Mouse (Mus musculus): Measurements from ENCODE around the gene Rtn1. TPM values are rescaled to one million over a fixed set of nuclear protein-coding genes. Genes with fewer than 3 reads are reported as not detected.

Gene Rtn1
- polyA plus RNA-seq, 1 experiment from 2014 or later = 2,137 TPM

DNA sequence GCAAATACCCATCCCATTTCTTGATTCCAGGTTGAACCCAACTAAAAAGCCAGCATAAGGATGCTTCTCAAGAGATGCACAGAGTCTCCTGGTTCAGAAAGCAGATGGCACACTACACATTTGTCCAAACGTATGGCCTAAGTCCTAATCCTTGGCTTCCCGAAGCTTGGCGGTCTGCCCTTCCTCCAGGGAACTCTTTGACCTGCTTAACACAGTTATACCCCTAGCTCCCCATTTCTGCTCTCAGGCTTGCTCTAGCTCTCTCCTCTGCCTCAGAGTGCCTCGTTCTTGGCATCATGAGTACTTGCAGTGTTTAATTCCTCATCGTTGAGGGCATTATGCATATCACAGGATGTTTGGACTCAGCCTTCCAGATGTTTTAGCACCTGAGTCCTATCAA lies 38.8 kb downstream of the Rtn1 start:
- no peak overlapping the region for H3K9ac ChIP-seq
- no peak for ATAC-seq (ENCODE audit: low read depth)
- no peak overlapping the region for H3K27ac ChIP-seq (replicated peaks)
- H3K4me1 ChIP-seq (replicated peaks) = peaks cover 61% of the 10 kb centered on the region
- no peak overlapping the region for H3K4me3 ChIP-seq
- H3K4me2 ChIP-seq = no peak overlapping the region
- no peaks in the 10 kb centered on the region for H3K9me3 ChIP-seq
- H3K36me3 ChIP-seq = no peaks in the 10 kb centered on the region
- 56% methylated on average over 5 of the region's 5 CpGs for WGBS
- H3K27me3 ChIP-seq = no peaks in the 10 kb centered on the region

DNA sequence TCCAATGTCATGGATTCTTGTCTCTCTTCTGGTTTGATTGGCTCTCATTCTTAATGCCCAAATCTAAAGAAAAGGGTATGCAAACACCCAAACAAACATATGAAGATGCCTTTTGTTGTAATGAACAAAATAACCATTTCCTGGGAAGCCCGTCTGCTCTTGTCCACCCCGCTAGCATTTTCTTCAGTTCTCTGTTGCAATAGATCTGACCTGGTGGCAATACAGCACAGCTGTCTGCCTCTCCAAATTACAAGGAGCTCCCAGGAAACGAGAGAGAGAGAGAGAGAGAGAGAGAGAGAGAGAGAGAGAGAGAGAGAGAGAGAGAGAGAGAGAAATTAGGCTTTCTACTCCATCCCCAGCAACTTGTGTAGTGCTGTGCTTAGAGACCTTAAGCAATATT lies 42.1 kb downstream of the Rtn1 start:
- no peak overlapping the region for H3K4me3 ChIP-seq
- peak overlapping the region; percentile 75 for H3K27ac ChIP-seq (replicated peaks)
- no peaks in the 10 kb centered on the region for H3K9me3 ChIP-seq
- no peaks in the 10 kb centered on the region for H3K36me3 ChIP-seq
- H3K4me2 ChIP-seq = no peak overlapping the region
- no peaks in the 10 kb centered on the region for H3K27me3 ChIP-seq
- 24% methylated on average over 3 of the region's 3 CpGs for WGBS
- no peak for ATAC-seq (ENCODE audit: low read depth)
- peaks cover 43% of the 10 kb centered on the region for H3K4me1 ChIP-seq (replicated peaks)
- H3K9ac ChIP-seq = no peak overlapping the region

DNA sequence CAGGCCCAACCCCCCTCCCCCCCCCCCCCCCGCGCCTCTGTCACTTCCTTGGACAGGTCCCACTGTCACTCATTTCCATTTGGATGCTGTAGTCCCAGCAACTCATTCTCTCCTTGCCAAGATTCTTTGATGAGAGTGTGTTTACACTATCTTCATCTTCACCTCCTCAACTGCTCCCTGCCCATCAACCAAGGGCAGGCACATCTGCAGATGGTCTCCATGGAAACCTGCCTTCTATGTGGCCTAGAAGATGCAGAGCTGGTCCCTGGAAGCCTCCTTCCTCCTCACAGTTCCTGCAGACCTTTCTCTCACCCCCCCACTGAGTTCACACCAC lies 42.8 kb downstream of the Rtn1 start:
- Histone ChIP-seq H3K27ac (replicated peaks) (peak overlapping the region; percentile 75), H3K4me2 (no peak overlapping the region), H3K4me1 (replicated peaks) (peaks cover 46% of the 10 kb centered on the region), H3K27me3 (no peaks in the 10 kb centered on the region), H3K36me3 (no peaks in the 10 kb centered on the region), H3K9me3 (no peaks in the 10 kb centered on the region), H3K4me3 (no peak overlapping the region), H3K9ac (no peak overlapping the region)
- peak; percentile 41 for ATAC-seq (ENCODE audit: low read depth)
- 7% methylated on average over 2 of the region's 2 CpGs for WGBS

DNA sequence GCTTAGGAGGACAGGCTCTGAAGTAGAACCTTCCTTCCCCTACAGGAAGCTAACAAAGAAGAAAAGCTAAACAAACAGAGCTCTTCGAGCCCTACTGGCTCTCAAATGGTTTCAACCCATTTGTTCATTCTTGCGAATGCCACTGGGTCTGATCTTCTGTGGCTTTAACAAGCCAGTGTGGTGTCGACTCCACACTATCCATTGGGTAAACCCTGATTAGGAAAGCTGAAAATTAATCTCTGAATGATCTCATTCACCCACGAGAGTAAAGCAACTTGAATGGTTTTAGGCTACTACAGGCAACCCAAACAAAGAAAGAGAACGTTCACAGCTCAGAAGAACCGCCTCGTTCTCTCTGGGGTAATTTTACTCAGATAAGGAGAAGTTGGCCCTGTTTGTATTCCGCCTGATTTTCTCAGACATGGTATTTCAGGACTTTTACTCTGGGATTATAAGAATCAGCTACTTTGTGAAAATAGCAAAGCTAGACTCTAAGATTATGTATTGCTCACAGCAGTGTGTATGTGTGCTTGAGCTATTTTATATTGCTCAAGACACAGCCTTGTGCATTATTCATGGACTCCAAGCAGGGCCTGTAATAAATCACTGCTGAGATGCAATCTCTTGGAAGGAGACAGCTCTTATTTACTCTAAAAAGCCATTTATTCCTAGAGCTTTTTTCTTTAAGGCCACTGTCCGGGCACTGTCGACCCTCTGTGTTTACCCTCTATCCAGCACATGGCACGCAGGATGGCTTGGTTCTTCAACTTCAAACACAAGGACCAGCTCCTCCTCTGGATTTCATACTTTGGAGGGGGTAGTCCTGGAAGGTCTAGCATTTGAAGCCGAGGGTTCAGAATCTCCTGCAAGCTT lies 43.4 kb downstream of the Rtn1 start:
- Histone ChIP-seq H3K9me3 (no peaks in the 10 kb centered on the region), H3K27me3 (no peaks in the 10 kb centered on the region), H3K4me2 (no peak overlapping the region), H3K4me1 (replicated peaks) (peaks cover 46% of the 10 kb centered on the region), H3K27ac (replicated peaks) (peak overlapping the region; percentile 75), H3K36me3 (no peaks in the 10 kb centered on the region), H3K9ac (no peak overlapping the region), H3K4me3 (no peak overlapping the region)
- ATAC-seq (ENCODE audit: low read depth) = peak; percentile 74
- 23% methylated on average over 12 of the region's 12 CpGs for WGBS

DNA sequence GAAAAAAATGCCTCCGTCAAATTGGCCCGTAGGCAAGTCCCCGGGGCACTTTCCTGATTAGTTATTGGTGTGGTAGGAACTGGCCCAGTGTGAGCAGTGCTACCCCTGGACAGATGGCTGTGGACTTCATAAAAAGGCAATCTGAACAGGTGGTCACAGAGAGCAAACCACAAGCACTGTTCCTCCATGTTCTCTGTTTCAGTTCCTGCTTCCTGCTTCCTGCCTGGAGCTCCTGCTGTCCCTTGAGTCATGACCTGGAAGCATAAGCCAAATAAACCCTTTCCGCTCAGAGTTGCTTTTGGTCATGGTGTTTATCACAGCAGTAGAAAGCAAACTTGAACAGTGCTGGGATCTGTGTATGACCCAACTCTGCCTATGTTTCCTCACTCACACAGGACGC lies 44.3 kb downstream of the Rtn1 start:
- Histone ChIP-seq H3K4me1 (replicated peaks) (peaks cover 40% of the 10 kb centered on the region), H3K4me2 (no peak overlapping the region), H3K27ac (replicated peaks) (peak overlapping the region; percentile 75), H3K27me3 (no peaks in the 10 kb centered on the region), H3K9ac (no peak overlapping the region), H3K9me3 (no peaks in the 10 kb centered on the region), H3K4me3 (no peak overlapping the region), H3K36me3 (no peaks in the 10 kb centered on the region)
- ATAC-seq (ENCODE audit: low read depth) = no peak
- WGBS = 67% methylated on average over 5 of the region's 5 CpGs

DNA sequence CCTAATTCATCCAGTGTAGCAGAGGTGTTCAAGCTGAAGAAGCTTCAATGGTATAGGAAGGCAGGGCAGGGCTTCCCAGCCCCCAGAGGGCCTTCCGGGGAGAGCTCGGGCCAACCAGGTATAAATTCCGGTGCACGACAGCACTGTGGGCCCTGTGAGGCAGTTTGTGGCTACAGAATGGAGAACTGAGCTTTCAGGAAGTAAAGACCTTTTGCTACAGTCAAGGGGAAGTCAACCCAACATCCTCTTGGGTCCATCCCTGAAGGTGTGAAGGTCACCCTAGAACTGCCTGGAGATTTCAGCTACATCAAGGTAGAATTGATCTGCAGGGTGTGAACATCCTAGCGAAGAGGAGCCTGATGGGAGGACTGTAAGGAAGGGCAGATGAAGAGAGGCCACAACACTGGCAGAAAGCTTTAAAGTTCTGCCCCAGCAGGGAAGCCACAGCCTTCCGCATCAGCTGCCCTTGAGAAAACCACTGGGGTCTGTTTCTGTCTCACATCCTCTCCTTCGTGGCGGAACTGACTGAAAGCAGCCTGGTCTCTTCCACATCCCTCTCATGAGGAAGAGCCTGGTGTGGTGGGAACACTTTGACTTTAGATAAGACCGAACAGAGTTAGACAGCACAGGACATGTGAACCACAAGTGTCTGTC lies 47.0 kb downstream of the Rtn1 start:
- H3K36me3 ChIP-seq = no peaks in the 10 kb centered on the region
- 70% methylated on average over 9 of the region's 9 CpGs for WGBS
- ATAC-seq (ENCODE audit: low read depth) = no peak
- H3K4me2 ChIP-seq = no peak overlapping the region
- H3K4me3 ChIP-seq = no peak overlapping the region
- H3K9ac ChIP-seq = no peak overlapping the region
- H3K4me1 ChIP-seq (replicated peaks) = peaks cover 40% of the 10 kb centered on the region
- H3K27me3 ChIP-seq = no peaks in the 10 kb centered on the region
- no peak overlapping the region for H3K27ac ChIP-seq (replicated peaks)
- H3K9me3 ChIP-seq = no peaks in the 10 kb centered on the region

DNA sequence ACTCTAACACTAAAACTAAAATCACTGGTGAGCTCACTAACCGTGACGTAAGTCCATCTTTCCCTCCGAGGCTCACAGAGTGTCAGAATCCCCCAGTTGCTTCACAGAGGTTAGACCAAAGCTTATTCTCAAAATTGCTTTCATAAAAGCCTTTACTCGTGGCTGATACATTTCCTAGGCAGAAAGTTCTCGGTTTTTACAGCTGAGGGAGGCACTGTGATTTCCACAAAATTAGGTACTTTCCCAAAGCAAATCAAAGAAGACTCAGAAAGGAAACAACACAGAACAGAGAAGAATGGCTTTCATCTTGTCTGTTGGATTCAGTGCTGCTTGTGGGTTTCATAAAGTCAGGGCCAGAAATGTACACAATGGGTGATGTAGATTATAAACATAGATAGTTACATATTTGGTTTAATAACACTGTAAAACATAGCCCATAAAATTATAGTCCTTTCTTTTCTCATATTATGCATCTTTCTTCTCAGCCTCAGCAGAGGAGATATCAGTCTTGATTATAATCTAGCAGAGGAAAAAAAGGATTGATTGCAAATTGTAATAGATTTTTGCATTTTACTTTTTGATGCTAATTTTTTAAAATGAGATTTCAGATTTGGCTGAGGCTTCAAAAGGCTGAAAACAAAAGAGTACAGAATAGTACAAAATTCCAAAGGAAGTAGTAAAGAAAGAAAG lies 47.8 kb downstream of the Rtn1 start:
- no peaks in the 10 kb centered on the region for H3K27me3 ChIP-seq
- H3K36me3 ChIP-seq = no peaks in the 10 kb centered on the region
- H3K9ac ChIP-seq = no peak overlapping the region
- H3K4me3 ChIP-seq = no peak overlapping the region
- no peak overlapping the region for H3K4me2 ChIP-seq
- no peak overlapping the region for H3K27ac ChIP-seq (replicated peaks)
- H3K4me1 ChIP-seq (replicated peaks) = peaks cover 32% of the 10 kb centered on the region
- no peak for ATAC-seq (ENCODE audit: low read depth)
- 77% methylated on average over 5 of the region's 5 CpGs for WGBS
- H3K9me3 ChIP-seq = no peaks in the 10 kb centered on the region

DNA sequence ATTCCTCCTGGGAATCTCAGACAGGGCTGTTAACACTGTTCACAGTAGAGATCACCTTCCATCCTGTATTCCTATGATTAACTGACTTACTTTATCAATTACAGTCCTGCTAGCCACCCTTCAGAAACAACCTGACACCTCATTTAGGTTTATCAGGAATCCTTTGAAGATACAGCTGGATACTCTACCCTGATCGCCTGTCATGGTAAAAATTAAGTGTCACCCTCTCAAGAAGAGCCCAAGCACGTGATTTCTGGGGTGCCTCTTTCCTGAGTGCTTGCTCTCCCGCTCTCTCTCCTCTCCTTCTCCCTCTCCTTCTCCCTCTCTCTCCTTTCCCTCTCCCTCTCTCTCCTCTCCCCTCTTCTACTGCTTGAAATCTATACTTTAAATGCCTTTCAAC lies 49.0 kb downstream of the Rtn1 start:
- Histone ChIP-seq H3K9ac (no peak overlapping the region), H3K27me3 (no peaks in the 10 kb centered on the region), H3K9me3 (no peaks in the 10 kb centered on the region), H3K4me1 (replicated peaks) (peaks cover 21% of the 10 kb centered on the region), H3K27ac (replicated peaks) (no peak overlapping the region), H3K4me3 (no peak overlapping the region), H3K36me3 (no peaks in the 10 kb centered on the region), H3K4me2 (no peak overlapping the region)
- WGBS = 68% methylated on average over 3 of the region's 3 CpGs
- ATAC-seq (ENCODE audit: low read depth) = no peak

DNA sequence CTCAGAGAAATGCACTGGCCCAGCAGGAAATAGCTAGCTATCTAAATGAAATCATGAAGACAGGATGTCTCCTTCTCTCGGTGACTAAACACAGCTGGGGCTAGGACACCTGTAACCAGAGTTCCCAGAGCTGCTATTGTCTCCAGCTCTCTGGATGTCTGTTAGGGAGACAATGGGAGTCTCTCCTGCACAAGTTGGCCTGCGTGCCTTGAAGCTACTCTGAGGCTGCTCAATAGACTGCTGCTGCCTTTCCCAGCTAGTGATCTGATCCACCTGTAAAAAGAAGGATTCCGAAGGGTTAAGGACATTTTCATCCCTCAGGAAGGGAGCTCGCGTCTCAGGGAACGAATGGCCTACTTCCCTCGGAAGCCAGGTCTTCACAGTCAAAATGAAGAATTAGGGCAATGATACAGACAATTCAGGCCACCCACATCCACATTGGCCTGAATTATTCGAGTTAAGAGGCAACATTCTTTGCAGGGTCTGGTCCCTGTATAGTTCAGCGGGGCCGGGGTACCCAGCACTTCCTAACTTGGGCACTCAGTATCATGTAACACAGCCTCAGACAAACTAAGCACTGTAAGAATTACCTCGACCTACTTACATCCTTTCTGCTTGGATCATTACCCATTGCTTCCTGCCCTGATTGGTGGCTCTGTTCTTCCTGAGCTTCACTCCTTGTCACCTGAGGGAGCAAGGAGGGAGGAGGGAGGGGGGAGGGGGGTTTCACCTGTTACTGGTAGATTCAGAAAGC lies 51.0 kb downstream of the Rtn1 start:
- Histone ChIP-seq H3K36me3 (no peaks in the 10 kb centered on the region), H3K4me2 (no peak overlapping the region), H3K27me3 (no peaks in the 10 kb centered on the region), H3K4me3 (no peak overlapping the region), H3K9ac (no peak overlapping the region), H3K27ac (replicated peaks) (no peak overlapping the region), H3K9me3 (no peaks in the 10 kb centered on the region), H3K4me1 (replicated peaks) (peaks cover 11% of the 10 kb centered on the region)
- ATAC-seq (ENCODE audit: low read depth) = no peak
- WGBS = 44% methylated on average over 11 of the region's 11 CpGs

DNA sequence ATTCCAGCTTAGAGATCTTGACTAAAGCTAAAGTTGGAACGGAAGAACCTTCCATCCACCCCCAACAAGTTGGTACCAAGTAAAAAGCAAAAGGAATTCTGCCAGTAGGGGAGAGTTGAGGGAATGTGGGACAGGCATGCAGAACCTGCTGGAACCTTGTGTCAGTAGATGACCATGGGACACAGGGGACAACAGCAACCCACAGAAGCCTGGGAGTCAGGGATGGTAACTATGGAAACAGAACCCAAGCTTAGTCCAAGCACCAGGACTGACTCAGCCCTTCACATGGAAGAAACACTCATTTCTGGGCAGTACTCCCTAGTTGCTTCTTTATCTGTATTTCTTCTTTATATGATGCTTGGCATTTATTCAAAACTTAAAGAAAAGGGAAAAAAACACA lies 54.6 kb downstream of the Rtn1 start:
- 90% methylated on average over 1 of the region's 1 CpGs for WGBS
- ATAC-seq (ENCODE audit: low read depth) = no peak
- H3K9ac ChIP-seq = no peak overlapping the region
- no peak overlapping the region for H3K4me2 ChIP-seq
- no peaks in the 10 kb centered on the region for H3K27me3 ChIP-seq
- no peaks in the 10 kb centered on the region for H3K36me3 ChIP-seq
- H3K4me1 ChIP-seq (replicated peaks) = peaks cover 8% of the 10 kb centered on the region; the same call in 1 of the 2 replicates
- no peak overlapping the region for H3K4me3 ChIP-seq
- H3K27ac ChIP-seq (replicated peaks) = no peak overlapping the region
- no peaks in the 10 kb centered on the region for H3K9me3 ChIP-seq

DNA sequence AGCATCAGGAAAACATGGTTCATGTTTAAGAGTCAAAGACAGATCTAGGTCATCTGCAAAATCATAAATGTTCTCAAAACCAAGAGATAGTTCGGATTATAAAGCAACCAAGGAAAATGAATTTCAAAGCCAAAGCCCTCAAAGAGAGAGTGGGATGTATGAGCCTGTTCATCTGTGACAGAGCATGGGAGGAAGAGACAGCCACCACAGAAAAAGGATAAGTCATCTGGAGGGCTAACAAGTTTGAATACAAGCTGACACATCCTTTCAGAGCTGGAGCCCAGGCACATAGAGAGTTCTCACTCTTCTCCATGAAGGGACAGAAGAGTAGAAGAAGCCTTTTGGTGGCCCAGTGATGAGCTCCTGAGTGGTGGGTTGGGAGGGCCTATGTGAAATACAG lies 55.3 kb downstream of the Rtn1 start:
- H3K4me3 ChIP-seq = no peak overlapping the region
- no peak overlapping the region for H3K4me2 ChIP-seq
- no peak for ATAC-seq (ENCODE audit: low read depth)
- H3K27me3 ChIP-seq = no peaks in the 10 kb centered on the region
- no peak overlapping the region for H3K9ac ChIP-seq
- no peaks in the 10 kb centered on the region for H3K36me3 ChIP-seq
- H3K9me3 ChIP-seq = no peaks in the 10 kb centered on the region
- H3K4me1 ChIP-seq (replicated peaks) = peaks cover 8% of the 10 kb centered on the region; the same call in 1 of the 2 replicates
- no peak overlapping the region for H3K27ac ChIP-seq (replicated peaks)
- WGBS = 98% methylated on average over 1 of the region's 1 CpGs

DNA sequence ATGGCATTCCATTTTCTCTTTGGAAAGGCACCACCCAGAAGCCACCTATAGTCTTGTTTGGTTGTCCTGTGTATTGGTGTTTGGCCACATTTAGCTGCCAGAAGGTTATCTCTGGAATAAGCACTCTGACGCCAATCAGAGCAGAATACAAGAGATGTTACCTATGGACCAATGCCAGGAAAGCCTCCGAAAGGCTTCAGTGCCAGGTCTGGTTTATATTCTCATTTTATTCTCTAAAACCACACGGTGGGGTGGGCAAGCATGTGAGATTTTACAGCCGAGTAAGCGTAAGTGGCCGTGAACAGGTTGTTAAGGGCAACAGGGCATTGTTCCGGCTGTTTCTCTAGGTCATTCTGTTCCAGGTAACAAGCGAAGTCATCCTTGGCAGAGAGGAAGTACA lies 60.3 kb downstream of the Rtn1 start:
- Histone ChIP-seq H3K9me3 (no peaks in the 10 kb centered on the region), H3K27me3 (no peaks in the 10 kb centered on the region), H3K9ac (no peak overlapping the region), H3K4me3 (no peak overlapping the region), H3K4me1 (replicated peaks) (no peaks in the 10 kb centered on the region), H3K36me3 (no peaks in the 10 kb centered on the region), H3K27ac (replicated peaks) (no peak overlapping the region), H3K4me2 (no peak overlapping the region)
- 79% methylated on average over 8 of the region's 8 CpGs for WGBS
- no peak for ATAC-seq (ENCODE audit: low read depth)
